Mouse (Mus musculus) MEL (cell line): ENCODE data around the gene Serpind1. TPM values are rescaled to one million over a fixed set of nuclear protein-coding genes. Genes with fewer than 3 reads are reported as not detected.

ENCODE experiments used
- DNase-seq: peaks from one replicate; pipeline ENCODE4 v3.0.0; 2011; ENCODE audit warnings: low read depth, low spot score
- H3K27ac ChIP-seq: 2 replicates; pipeline ENCODE4 v1.5.1; 2012; ENCODE audit warnings: low read depth, mild to moderate bottlenecking, control low read depth, low read length, moderate library complexity; ENCODE audit not compliant: control insufficient read depth
- H3K27me3 ChIP-seq, 2 experiments: fragments of 150-350 bp in 1 of 2; sonication (generic) in 1 of 2; 2 replicates each; pipeline ENCODE4 v1.6.1; 2012; ENCODE audit warnings: low read length in 2 of 2, mild to moderate bottlenecking in 2 of 2, improper control_type of control experiment in 1 of 2, moderate library complexity in 1 of 2; ENCODE audit not compliant: insufficient read depth in 2 of 2, control insufficient read depth in 1 of 2
- H3K36me3 ChIP-seq, 2 experiments: 2 replicates each; pipeline ENCODE4 v1.6.1; 2012 to 2014; ENCODE audit warnings: low read length in 2 of 2, improper control_type of control experiment in 1 of 2, inconsistent platforms in 1 of 2, mild to moderate bottlenecking in 1 of 2; ENCODE audit not compliant: insufficient read depth in 2 of 2, control insufficient read depth in 1 of 2
- H3K4me1 ChIP-seq, 2 experiments: fragments of 150-350 bp in 1 of 2; sonication (generic) in 1 of 2; 2 replicates each; pipeline ENCODE4 v1.6.1; 2012; ENCODE audit warnings: low read length in 2 of 2, improper control_type of control experiment in 1 of 2, mild to moderate bottlenecking in 1 of 2; ENCODE audit not compliant: insufficient read depth in 2 of 2, control insufficient read depth in 1 of 2
- H3K4me3 ChIP-seq, 2 experiments: fragments of 150-350 bp in 1 of 2; sonication (generic) in 1 of 2; 2 replicates each; pipeline ENCODE4 v1.5.1; 2012; ENCODE audit warnings: low read depth in 2 of 2, low read length in 2 of 2, mild to moderate bottlenecking in 2 of 2, moderate library complexity in 2 of 2, control low read depth in 1 of 2, improper control_type of control experiment in 1 of 2; ENCODE audit not compliant: control insufficient read depth in 1 of 2, insufficient read depth in 1 of 2
- H3K79me2 ChIP-seq: 2 replicates; pipeline ENCODE4 v1.6.1; 2012; ENCODE audit warnings: mild to moderate bottlenecking, low read length, moderate library complexity; ENCODE audit not compliant: control insufficient read depth, poor library complexity, insufficient read depth
- H3K9ac ChIP-seq: 2 replicates; pipeline ENCODE4 v1.6.1; 2012; ENCODE audit warnings: low read depth, mild to moderate bottlenecking, control low read depth, low read length, moderate library complexity; ENCODE audit not compliant: control insufficient read depth, poor library complexity, severe bottlenecking
- H3K9me3 ChIP-seq: fragments of 150-350 bp; sonication (generic); replicated peaks from 2 replicates; pipeline ENCODE4 v1.6.1; 2012; ENCODE audit warnings: mild to moderate bottlenecking, low read length, improper control_type of control experiment, moderate library complexity; ENCODE audit not compliant: insufficient read depth
- CHD2 ChIP-seq: IDR thresholded peaks from 2 replicates; pipeline ENCODE4 v1.6.1; 2011; ENCODE audit warnings: low read length, improper control_type of control experiment
- E2F4 ChIP-seq: IDR thresholded peaks from 2 replicates; pipeline ENCODE4 v1.6.1; 2011; ENCODE audit warnings: low read depth, low read length, improper control_type of control experiment, borderline replicate concordance
- ELF1 ChIP-seq: IDR thresholded peaks from 2 replicates; pipeline ENCODE4 v1.6.1; 2014; ENCODE audit warnings: low read depth, mild to moderate bottlenecking, inconsistent platforms, low read length, improper control_type of control experiment, moderate library complexity
- EP300 ChIP-seq, 2 experiments: IDR thresholded peaks; 2 replicates each; pipeline ENCODE4 v1.6.1; 2011; ENCODE audit warnings: improper control_type of control experiment in 2 of 2, low read length in 2 of 2, low read depth in 1 of 2, mild to moderate bottlenecking in 1 of 2
- GABPA ChIP-seq: IDR thresholded peaks from 2 replicates; pipeline ENCODE4 v1.6.1; 2012; ENCODE audit warnings: low read depth, mild to moderate bottlenecking, inconsistent platforms, low read length, improper control_type of control experiment, moderate library complexity
- GATA1 ChIP-seq: IDR thresholded peaks from 2 replicates; pipeline ENCODE4 v1.6.1; 2011; ENCODE audit warnings: low read depth, low read length, improper control_type of control experiment
- MEF2A ChIP-seq: IDR thresholded peaks from 2 replicates; pipeline ENCODE4 v1.6.1; 2014; ENCODE audit warnings: low read depth, mild to moderate bottlenecking, inconsistent platforms, low read length, improper control_type of control experiment; ENCODE audit not compliant: poor library complexity, insufficient replicate concordance, severe bottlenecking; ENCODE audit errors: extremely low read depth
- MYC ChIP-seq: IDR thresholded peaks from 2 replicates; pipeline ENCODE4 v1.6.1; 2011; ENCODE audit warnings: low read depth, mild to moderate bottlenecking, low read length, improper control_type of control experiment, moderate library complexity
- NELFE ChIP-seq: IDR thresholded peaks from 2 replicates; pipeline ENCODE4 v1.6.1; 2011; ENCODE audit warnings: low read depth, low read length, improper control_type of control experiment
- NRF1 ChIP-seq: IDR thresholded peaks from 2 replicates; pipeline ENCODE4 v1.6.1; 2014; ENCODE audit warnings: low read depth, mild to moderate bottlenecking, inconsistent platforms, low read length, improper control_type of control experiment, moderate library complexity; ENCODE audit not compliant: poor library complexity, insufficient read depth, severe bottlenecking
- POLR2AphosphoS2 ChIP-seq: IDR thresholded peaks from 2 replicates; pipeline ENCODE4 v1.6.1; 2011; ENCODE audit warnings: low read length, improper control_type of control experiment
- POLR2AphosphoS5 ChIP-seq: IDR thresholded peaks from 2 replicates; pipeline ENCODE4 v1.6.1; 2012; ENCODE audit warnings: low read depth, borderline replicate concordance, mild to moderate bottlenecking, inconsistent platforms, low read length, moderate library complexity, mixed read lengths
- RCOR1 ChIP-seq: IDR thresholded peaks from 2 replicates; pipeline ENCODE4 v1.6.1; 2012; ENCODE audit warnings: low read depth, mild to moderate bottlenecking, inconsistent platforms, low read length, improper control_type of control experiment
- SIN3A ChIP-seq: IDR thresholded peaks from 2 replicates; pipeline ENCODE4 v1.6.1; 2012; ENCODE audit warnings: low read length, improper control_type of control experiment, inconsistent platforms
- ZMIZ1 ChIP-seq: IDR thresholded peaks from 2 replicates; pipeline ENCODE4 v1.6.1; 2012; ENCODE audit warnings: low read depth, mild to moderate bottlenecking, inconsistent platforms, low read length, improper control_type of control experiment, moderate library complexity
- ZNF384 ChIP-seq: IDR thresholded peaks from 2 replicates; pipeline ENCODE4 v1.6.1; 2012; ENCODE audit warnings: low read depth, mild to moderate bottlenecking, inconsistent platforms, low read length, improper control_type of control experiment
- polyA plus RNA-seq, 2 experiments: library from polyadenylated mRNA; stranded (reverse) in 1 of 2; unstranded in 1 of 2; fragments of >175 nt in 1 of 2; fragments of >200 nt in 1 of 2; gene quantifications; 2 replicates each; pipeline versions ENCODE4 v1.2.1 to v1.2.4; 2012; ENCODE audit warnings: low replicate concordance in 2 of 2, low read depth in 1 of 2; ENCODE audit not compliant: insufficient read length in 2 of 2, insufficient read depth in 1 of 2, missing spikeins in 1 of 2
- total RNA-seq: library from RNA; depleted of rRNA; stranded (reverse); fragments of 300-350 nt; gene quantifications from 2 replicates; pipeline ENCODE4 v1.2.3, GENCODE M21; 2012

Gene Serpind1
- total and polyA plus RNA-seq, 3 experiments: not detected

DNA sequence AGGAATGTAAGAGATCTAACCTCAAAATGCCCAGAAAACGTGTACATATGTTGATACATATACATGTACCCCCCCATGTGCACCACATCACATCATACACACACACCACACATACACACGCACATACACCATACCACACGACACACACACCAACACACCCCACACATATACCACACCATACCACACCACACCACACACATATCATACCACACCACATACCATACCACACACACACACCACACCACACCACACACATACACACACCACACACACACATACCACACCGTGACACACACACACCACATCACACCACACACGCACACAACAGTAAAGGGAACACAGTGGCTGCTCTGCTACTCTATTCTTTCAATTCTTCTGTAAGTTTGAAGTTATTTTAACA is 684 bp downstream of the Serpind1 start:
- H3K4me1 ChIP-seq: peaks cover 0 to 2% of the 10 kb centered on the region in 2 experiments; a peak in 1 of 4 replicates
- H3K4me3 ChIP-seq: no peak overlapping the region
- no peaks in the 10 kb centered on the region for H3K27me3 ChIP-seq
- no peak overlapping the region for H3K27ac ChIP-seq
- no peak overlapping the region for H3K9ac ChIP-seq
- no peak for DNase-seq
- TF ChIP-seq POLR2AphosphoS5 (peak; percentile 79; the same call in 1 of the 2 replicates), CHD2 (no peak)
- no peaks in the 10 kb centered on the region for H3K36me3 ChIP-seq
- no peaks in the 10 kb centered on the region for H3K79me2 ChIP-seq
- no peaks in the 10 kb centered on the region for H3K9me3 ChIP-seq

DNA sequence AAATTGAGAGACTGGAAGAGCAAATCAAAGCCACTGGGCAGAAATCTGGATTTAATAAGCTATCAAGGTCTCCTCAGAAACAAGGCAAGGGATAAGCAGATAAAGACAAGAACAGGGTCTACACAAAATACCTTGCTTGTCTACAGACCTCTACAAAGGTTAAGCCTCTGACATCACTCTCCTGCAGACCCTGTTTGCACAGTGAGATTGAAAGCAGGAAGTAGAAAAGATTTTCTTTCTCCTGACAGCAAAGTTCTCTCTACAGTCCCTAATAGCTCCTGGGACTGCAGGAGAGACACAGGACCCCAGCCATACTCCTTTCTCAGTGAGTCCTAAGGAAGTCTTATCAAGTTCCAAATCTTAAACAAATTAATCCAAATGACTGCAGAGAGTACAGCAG is 3.4 kb downstream of the Serpind1 start:
- H3K27ac ChIP-seq: no peak overlapping the region
- no peaks in the 10 kb centered on the region for H3K9me3 ChIP-seq
- TF ChIP-seq POLR2AphosphoS5 (no peak), ELF1 (no peak), SIN3A (no peak), POLR2AphosphoS2 (no peak), MYC (no peak), CHD2 (no peak), NELFE (no peak), NRF1 (no peak), ZMIZ1 (no peak), EP300 (IDR thresholded peaks at IDR 0.05; ENCODE audit: low read depth in 1 of 2, low read length in 2 of 2) (no peak), E2F4 (no peak), MEF2A (no peak), RCOR1 (no peak), GABPA (no peak), GATA1 (no peak)
- no peaks in the 10 kb centered on the region for H3K27me3 ChIP-seq
- no peaks in the 10 kb centered on the region for H3K79me2 ChIP-seq
- no peak overlapping the region for H3K9ac ChIP-seq
- DNase-seq: no peak
- no peaks in the 10 kb centered on the region for H3K4me1 ChIP-seq
- H3K36me3 ChIP-seq: no peaks in the 10 kb centered on the region
- H3K4me3 ChIP-seq: no peak overlapping the region

DNA sequence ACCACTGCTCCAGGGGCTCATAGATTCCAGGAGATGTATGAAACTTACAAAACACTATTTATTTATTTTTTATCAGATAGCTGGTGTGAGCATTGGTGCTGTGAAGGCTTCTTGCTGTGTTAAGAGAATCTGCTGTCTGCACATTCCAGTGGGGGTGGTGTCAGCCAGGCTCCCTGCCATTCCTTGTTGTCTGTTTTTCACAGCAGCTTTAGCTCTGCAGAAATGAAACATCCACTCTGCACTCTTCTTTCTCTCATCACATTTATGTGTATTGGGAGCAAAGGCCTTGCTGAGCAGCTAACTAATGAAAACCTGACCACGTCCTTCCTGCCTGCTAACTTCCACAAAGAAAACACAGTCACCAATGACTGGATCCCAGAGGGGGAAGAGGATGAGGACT is 4.9 kb downstream of the Serpind1 start:
- no peaks in the 10 kb centered on the region for H3K4me1 ChIP-seq
- H3K4me3 ChIP-seq: no peak overlapping the region
- H3K27me3 ChIP-seq: no peaks in the 10 kb centered on the region
- H3K9me3 ChIP-seq: no peaks in the 10 kb centered on the region
- no peak for TF ChIP-seq ZNF384
- no peak for TF ChIP-seq EP300 (IDR thresholded peaks at IDR 0.05; ENCODE audit: low read depth in 1 of 2, low read length in 2 of 2)
- TF ChIP-seq NELFE: no peak
- TF ChIP-seq E2F4: no peak
- no peak overlapping the region for H3K9ac ChIP-seq
- DNase-seq: no peak
- H3K79me2 ChIP-seq: no peaks in the 10 kb centered on the region
- no peak overlapping the region for H3K27ac ChIP-seq
- no peaks in the 10 kb centered on the region for H3K36me3 ChIP-seq
